Mouse (Mus musculus) kidney, adult 9 months (tissue): ENCODE measurements around the gene Nsl1.

ENCODE experiments used
- DNase-seq: peaks from one replicate; pipeline ENCODE4 v3.0.0; 2022

Nsl1 gene

DNA sequence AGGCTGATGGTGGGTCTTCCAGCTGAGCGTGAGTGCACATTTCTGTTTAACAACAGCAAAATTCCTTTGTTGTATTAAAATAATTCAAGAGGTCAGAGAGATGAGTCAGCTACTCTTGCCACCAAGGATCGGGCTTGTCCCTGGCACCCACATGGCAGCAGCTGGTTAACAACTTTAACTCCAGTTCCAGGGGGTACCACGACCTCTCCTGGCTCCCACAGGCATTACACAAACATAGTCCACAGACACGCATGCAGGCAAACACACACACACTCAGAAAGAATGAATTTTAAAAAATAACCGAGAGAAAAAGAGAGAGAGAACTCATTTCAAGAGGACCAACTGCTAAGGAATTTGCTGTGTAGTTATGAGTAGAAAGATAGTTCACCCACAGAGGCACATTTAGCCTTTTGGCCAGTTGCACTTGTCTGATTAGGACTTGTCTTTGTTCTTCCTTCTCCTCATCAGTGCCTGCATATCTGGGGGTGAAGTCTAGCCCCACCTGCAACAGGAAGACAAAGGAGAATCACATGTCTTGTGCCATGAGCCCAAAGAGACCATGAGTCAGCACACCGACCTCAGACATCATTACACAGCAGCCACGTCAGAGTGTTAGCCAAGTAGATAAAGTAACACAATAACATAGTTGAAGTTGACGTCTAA lies 7.8 kb upstream of the Nsl1 start:
- DNase-seq: no peak

DNA sequence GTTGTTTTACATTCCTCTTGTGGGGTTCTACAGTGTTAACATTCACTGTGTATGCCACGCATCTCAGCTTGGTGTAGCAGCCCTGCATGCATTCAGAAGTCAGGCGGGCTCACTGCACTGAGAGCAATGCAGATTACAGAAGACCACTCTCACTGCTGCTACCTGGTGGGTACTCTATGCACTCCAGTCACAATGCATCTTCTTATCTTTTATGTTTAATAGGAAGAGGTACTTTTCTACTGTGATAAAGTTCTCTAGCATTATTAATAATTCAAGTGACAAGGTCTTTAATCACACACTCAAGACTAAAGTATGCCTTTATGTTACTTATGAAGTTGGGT lies 7.3 kb upstream of the Nsl1 start:
- DNase-seq: no peak

DNA sequence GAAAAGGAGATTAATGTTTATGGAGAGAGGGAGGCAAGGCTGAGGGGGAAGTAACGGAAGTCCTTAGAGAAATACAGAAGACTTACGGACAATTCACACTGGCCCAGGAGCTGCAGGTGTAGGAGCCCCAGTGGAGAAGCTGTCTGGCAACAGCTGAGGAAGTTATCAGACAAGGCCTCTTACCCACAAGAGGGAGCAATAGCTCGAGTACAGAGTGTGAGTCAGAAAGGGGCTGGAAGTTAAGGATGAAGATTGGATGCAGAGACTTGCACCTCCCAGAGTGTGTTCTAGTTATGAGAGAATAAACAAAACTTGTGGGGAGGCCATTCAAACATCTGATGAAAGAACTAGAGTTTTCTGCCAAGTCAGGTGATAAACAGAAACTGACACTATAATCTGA lies 5.4 kb upstream of the Nsl1 start:
- no peak for DNase-seq

GRCm38 (mm10) chr1:191062241-191062780 lies 501 bp upstream of the Nsl1 start:
- no peak for DNase-seq

DNA sequence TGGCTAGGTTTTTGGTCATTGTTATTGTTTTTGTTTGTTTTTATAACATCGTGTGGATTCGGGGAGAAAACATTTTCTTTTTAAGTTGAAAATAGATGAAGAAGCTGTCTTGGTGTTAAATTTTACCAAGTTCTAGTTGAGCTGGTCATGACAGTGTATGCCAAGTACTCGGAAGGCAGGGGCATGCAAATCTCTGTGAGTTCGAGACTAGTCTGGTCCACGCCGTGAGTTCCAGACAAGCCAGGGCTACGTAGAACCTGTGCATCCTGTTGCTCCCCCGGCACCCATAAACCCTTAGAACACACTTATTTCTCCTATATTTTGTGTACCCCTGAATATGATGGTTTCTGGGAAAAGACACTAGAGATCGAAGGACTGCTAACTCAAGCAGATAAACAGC lies 888 bp downstream of the Nsl1 start:
- DNase-seq: no peak

- no peak for DNase-seq
Observed at GRCm38 (mm10) chr1:191064535-191064934, 1.7 kb downstream of the Nsl1 start.

- DNase-seq: no peak
Observed at GRCm38 (mm10) chr1:191065188-191065587, 2.4 kb downstream of the Nsl1 start.

GRCm38 (mm10) chr1:191068377-191068776 lies 5.6 kb downstream of the Nsl1 start:
- DNase-seq: no peak

DNA sequence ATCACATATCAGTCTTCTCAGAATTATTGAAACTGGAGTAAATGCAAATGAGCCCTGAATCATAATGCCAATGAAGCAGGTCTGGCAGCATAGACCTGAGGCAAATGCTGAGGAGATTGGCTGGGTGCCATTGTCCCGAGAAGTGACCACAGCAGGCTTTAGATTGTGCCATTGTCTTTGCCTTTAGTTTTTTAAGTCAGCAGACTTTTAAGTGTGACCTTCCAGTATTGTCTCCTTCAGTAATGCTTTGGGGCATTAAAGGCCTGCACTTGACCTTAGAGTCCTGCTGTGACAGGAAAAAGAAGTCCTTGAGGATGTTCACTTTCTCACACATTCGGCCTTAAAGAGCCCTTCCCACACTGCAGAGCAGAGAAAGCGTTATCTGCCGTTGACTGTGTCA lies 7.4 kb downstream of the Nsl1 start:
- DNase-seq: no peak

GRCm38 (mm10) chr1:191071613-191072012 lies 8.8 kb downstream of the Nsl1 start:
- DNase-seq: peak; percentile 29

GRCm38 (mm10) chr1:191072329-191072913 lies 9.6 kb downstream of the Nsl1 start:
- peak; percentile 38 for DNase-seq

DNA sequence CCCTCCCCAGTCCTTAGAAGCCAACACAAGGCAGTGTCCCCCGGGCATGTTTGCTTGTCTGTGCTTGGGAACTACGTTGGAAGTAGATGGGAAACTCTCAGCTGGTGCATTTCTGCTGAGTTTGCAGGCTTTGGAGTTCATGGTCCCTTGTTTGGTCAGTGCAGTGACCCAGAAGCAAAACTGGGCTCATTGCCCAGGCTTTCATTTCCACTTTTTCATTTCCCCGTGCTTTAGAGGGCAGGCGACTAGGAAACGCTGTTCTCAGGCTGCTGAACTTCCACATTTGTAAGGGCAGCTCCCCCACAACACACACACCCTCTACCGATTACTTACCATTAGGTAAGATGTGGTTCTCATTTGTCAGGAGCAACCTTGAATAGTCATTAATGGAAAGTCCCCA lies 10.2 kb downstream of the Nsl1 start:
- peak; percentile 94 for DNase-seq

GRCm38 (mm10) chr1:191073486-191073885 lies 10.7 kb downstream of the Nsl1 start:
- no peak for DNase-seq

GRCm38 (mm10) chr1:191075199-191075883 lies 12.5 kb downstream of the Nsl1 start:
- DNase-seq: peak; percentile 76

- no peak for DNase-seq
Observed at GRCm38 (mm10) chr1:191083230-191083629, 20.4 kb downstream of the Nsl1 start.

DNA sequence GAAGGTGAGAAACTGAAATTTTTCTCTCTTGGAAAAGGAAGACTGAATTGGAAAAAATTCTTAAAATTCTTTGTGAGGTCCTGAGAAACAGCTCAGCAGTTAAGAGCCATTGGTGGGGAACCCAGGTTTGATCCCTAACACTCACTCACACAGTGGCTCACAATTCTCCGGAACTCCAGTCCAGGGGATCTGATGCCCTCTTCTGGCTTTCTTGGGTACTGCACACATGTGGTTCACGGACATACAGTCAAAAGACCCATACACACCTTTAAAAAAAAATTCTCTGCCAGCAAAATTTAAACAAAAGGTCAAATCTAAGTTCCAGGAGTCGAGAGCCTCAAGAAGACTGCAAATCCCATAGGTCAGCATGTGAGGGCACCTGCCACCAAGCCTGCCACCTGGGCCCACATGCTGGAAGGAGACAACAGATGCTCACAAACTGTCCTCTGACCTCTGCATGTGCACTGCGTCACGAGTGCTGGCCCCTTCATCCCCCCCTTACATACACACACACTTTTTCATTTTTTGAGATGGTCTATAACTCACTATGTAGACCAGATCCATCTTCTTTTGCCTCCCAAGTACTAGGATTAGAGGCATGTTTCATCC lies 22.2 kb downstream of the Nsl1 start:
- peak; percentile 70 for DNase-seq

- DNase-seq: no peak
Observed at GRCm38 (mm10) chr1:191085597-191085996, 22.8 kb downstream of the Nsl1 start.

- DNase-seq: no peak
Observed at GRCm38 (mm10) chr1:191086304-191086878, 23.6 kb downstream of the Nsl1 start.

GRCm38 (mm10) chr1:191086960-191087359 lies 24.1 kb downstream of the Nsl1 start:
- DNase-seq: no peak

DNA sequence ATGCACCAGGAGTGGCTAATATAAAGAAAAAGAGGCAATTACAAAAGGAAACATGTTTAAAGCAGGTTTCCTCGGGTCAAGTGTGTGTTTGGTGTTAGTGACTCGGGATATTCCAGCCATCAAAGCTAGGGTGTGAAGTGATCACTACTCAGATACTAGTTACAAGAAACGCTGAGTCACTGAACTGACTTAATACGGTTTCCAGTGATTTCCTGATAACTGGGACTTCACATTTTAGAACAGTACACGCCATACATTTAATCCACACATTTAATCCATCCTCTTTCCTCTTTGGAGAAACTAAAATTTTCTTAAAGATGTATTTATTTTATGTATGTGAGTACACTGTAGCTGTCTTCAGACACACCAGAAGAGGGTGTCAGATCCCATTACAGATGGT lies 25.1 kb downstream of the Nsl1 start:
- no peak for DNase-seq

GRCm38 (mm10) chr1:191089355-191089754 lies 26.5 kb downstream of the Nsl1 start:
- DNase-seq: no peak

DNA sequence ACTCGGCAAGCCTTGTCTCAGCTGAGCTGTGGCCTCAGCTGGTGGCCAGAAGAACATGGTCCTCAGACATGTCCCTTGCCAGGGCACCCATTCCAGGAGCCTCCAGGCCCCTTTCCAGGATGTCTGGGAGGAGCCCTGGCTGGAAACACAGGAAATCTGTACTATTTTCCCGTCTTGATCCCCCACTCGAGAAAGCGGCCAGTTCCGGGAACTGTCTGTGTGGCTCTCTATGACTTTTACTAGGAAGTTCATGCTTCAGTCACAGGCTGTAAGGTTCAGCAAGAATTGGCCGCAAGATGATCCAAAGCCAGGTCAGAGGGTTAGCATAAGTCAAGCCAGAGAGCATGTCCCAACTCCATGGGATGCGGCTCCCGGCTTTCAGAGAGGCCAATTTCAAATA lies 29.2 kb downstream of the Nsl1 start:
- peak; percentile 23 for DNase-seq

GRCm38 (mm10) chr1:191093578-191093977 lies 30.8 kb downstream of the Nsl1 start:
- DNase-seq: no peak
